Mouse (Mus musculus) midbrain, embryonic 11.5 days (tissue): ENCODE results near the gene Ihh. TPM values are rescaled to one million over a fixed set of nuclear protein-coding genes. Genes with fewer than 3 reads are reported as not detected.

Experiments
- microRNA counts: library from miRNA; unstranded; fragments of <30 nt; microRNA quantifications from one replicate; lab custom pipeline; 2015
- microRNA-seq: library from miRNA; unstranded; fragments of <30 nt; microRNA quantifications from one replicate; pipeline ENCODE4, GENCODE M21; 2017
- polyA plus RNA-seq: library from polyadenylated mRNA; unstranded; fragments of >200 nt; fragmentation: Nextera tagmentation; extraction: Ambion mirVana; gene quantifications from 2 replicates; pipeline ENCODE4 v1.2.1, GENCODE M21; 2014

The Ihh gene
- polyA plus RNA-seq, 1 experiment from 2014 or later: 0.22 TPM

MicroRNA genes within 50 kb of the gene (microRNA counts, 519-probe panel; counts per million panel counts)
- microRNA mmu-miR-375 (lab: Ali Mortazavi, UCI): not detected

Small RNA genes lying within 50 kb of the gene (microRNA-seq; reads per million reads assigned to microRNA genes)
- 663 reads per million, percentile 74 among the genes with 10 or more reads in this experiment for gene Mir375

Other genes starting within 250 kb of the Ihh start
- 6.7 and 7.1 TPM in 2 replicates for gene Cyp27a1, start 238.1 kb downstream of the Ihh start, polyA plus RNA-seq
- gene Prkag3, start 202.5 kb downstream of the Ihh start, polyA plus RNA-seq: not detected in 2 replicates
- gene Wnt6, start 179.8 kb downstream of the Ihh start, polyA plus RNA-seq: 3.3 and 3.4 TPM in 2 replicates
- gene Wnt10a, start 160.2 kb downstream of the Ihh start, polyA plus RNA-seq: 1.4 and 2.3 TPM in 2 replicates
- 5.7 and 5.8 TPM in 2 replicates for gene Cdk5r2, start 96.7 kb downstream of the Ihh start, polyA plus RNA-seq
- gene Fev, start 66.3 kb downstream of the Ihh start, polyA plus RNA-seq: 0.41 and 0.69 TPM in 2 replicates
- 0.19 TPM in 1 of 2 replicates, not detected in the other for gene Cryba2, start 58.5 kb downstream of the Ihh start, polyA plus RNA-seq
- 0.03 and 0.04 TPM in 2 replicates for gene Cfap65, start 16.1 kb downstream of the Ihh start, polyA plus RNA-seq
- 12.9 and 13.0 TPM in 2 replicates for gene Nhej1, start 173.5 kb upstream of the Ihh start, polyA plus RNA-seq
- not detected in 2 replicates for gene Slc23a3, start 182.2 kb upstream of the Ihh start, polyA plus RNA-seq
- gene Cnppd1, start 191.0 kb upstream of the Ihh start, polyA plus RNA-seq: 45.5 and 49.8 TPM in 2 replicates
- gene Retreg2, start 191.1 kb upstream of the Ihh start, polyA plus RNA-seq: 55.1 and 58.3 TPM in 2 replicates
- gene Zfand2b, start 217.0 kb upstream of the Ihh start, polyA plus RNA-seq: 30.1 and 33.6 TPM in 2 replicates
- 25.3 and 29.2 TPM in 2 replicates for gene Abcb6, start 228.7 kb upstream of the Ihh start, polyA plus RNA-seq
- 14.3 and 14.4 TPM in 2 replicates for gene Ankzf1, start 240.5 kb upstream of the Ihh start, polyA plus RNA-seq
- 17.3 and 18.8 TPM in 2 replicates for gene Atg9a, start 240.5 kb upstream of the Ihh start, polyA plus RNA-seq